Mouse (Mus musculus) granulocyte monocyte progenitor cell, adult 5-6 weeks (primary cell): ENCODE results near the gene Usp34. TPM values are rescaled to one million over a fixed set of nuclear protein-coding genes. Genes with fewer than 3 reads are reported as not detected.
"Not testable (repeated sequence)": the region's sequence is repeated elsewhere in the genome, so short reads cannot be mapped to it uniquely, and the experiment has no call there.

ENCODE experiments used
- ATAC-seq: replicated peaks from 2 replicates; pipeline ENCODE4 v1.8.0; 2016; ENCODE audit warnings: mild to moderate bottlenecking, moderate TSS enrichment, inconsistent platforms; ENCODE audit not compliant: poor library complexity, severe bottlenecking
- total RNA-seq, 2 experiments: library from RNA; stranded (forward) in 1 of 2; stranded (reverse) in 1 of 2; fragments of 200-712, 200-1000 nt in 1 of 2; fragments of >200 nt in 1 of 2; fragmentation: Nextera tagmentation in 1 of 2; gene quantifications; 2 replicates each; pipeline ENCODE4 v1.2.3; 2014 to 2017

The Usp34 gene
- total RNA-seq, 2 experiments from 2014 or later: 50.7 to 62.7 TPM

- peak; percentile 40 for ATAC-seq
These were observed 28.5 kb downstream of the Usp34 start for GRCm38 (mm10) chr11:23335160-23335559.

GRCm38 (mm10) chr11:23357226-23357625, 50.5 kb downstream of the Usp34 start:
- not testable (repeated sequence) for ATAC-seq

- not testable (repeated sequence) for ATAC-seq
These were observed 53.1 kb downstream of the Usp34 start for GRCm38 (mm10) chr11:23359687-23360235.

GRCm38 (mm10) chr11:23362305-23362704, 55.6 kb downstream of the Usp34 start:
- no peak for ATAC-seq

GRCm38 (mm10) chr11:23364348-23364747, 57.7 kb downstream of the Usp34 start:
- ATAC-seq: no peak

GRCm38 (mm10) chr11:23372032-23372431, 65.3 kb downstream of the Usp34 start:
- no peak for ATAC-seq

- no peak for ATAC-seq
These were observed 65.8 kb downstream of the Usp34 start for GRCm38 (mm10) chr11:23372490-23372889.

GRCm38 (mm10) chr11:23380055-23380454, 73.4 kb downstream of the Usp34 start:
- ATAC-seq: no peak

GRCm38 (mm10) chr11:23380595-23380994, 73.9 kb downstream of the Usp34 start:
- no peak for ATAC-seq

GRCm38 (mm10) chr11:23382787-23383186, 76.1 kb downstream of the Usp34 start:
- ATAC-seq: no peak

- no peak for ATAC-seq
These were observed 83.0 kb downstream of the Usp34 start for GRCm38 (mm10) chr11:23389649-23390048.

GRCm38 (mm10) chr11:23392567-23392966, 85.9 kb downstream of the Usp34 start:
- no peak for ATAC-seq

- no peak for ATAC-seq
These were observed 89.9 kb downstream of the Usp34 start for GRCm38 (mm10) chr11:23396608-23397007.

- no peak for ATAC-seq
These were observed 94.5 kb downstream of the Usp34 start for GRCm38 (mm10) chr11:23400978-23401776.

- no peak for ATAC-seq
These were observed 121.6 kb downstream of the Usp34 start for GRCm38 (mm10) chr11:23428301-23428700.

GRCm38 (mm10) chr11:23430013-23430412, 123.3 kb downstream of the Usp34 start:
- no peak for ATAC-seq

- ATAC-seq: no peak
These were observed 129.4 kb downstream of the Usp34 start for GRCm38 (mm10) chr11:23436076-23436475.

GRCm38 (mm10) chr11:23465862-23466261, 159.2 kb downstream of the Usp34 start:
- not testable (repeated sequence) for ATAC-seq

- no peak for ATAC-seq
These were observed 183.3 kb downstream of the Usp34 start for GRCm38 (mm10) chr11:23489955-23490354.

- no peak for ATAC-seq
These were observed 185.5 kb downstream of the Usp34 start for GRCm38 (mm10) chr11:23492048-23492790.

GRCm38 (mm10) chr11:23495231-23495630, 188.5 kb downstream of the Usp34 start:
- no peak for ATAC-seq
